Mouse (Mus musculus) MEL (cell line): ENCODE results near the gene Ammecr1.

Experiments used
- CHD2 ChIP-seq: IDR thresholded peaks from 2 replicates; pipeline ENCODE4 v1.6.1; 2011; ENCODE audit warnings: low read length, improper control_type of control experiment
- EP300 ChIP-seq, 2 experiments: IDR thresholded peaks; 2 replicates each; pipeline ENCODE4 v1.6.1; 2011; ENCODE audit warnings: improper control_type of control experiment in 2 of 2, low read length in 2 of 2, low read depth in 1 of 2, mild to moderate bottlenecking in 1 of 2
- ETS1 ChIP-seq: IDR thresholded peaks from 2 replicates; pipeline ENCODE4 v1.6.1; 2012; ENCODE audit warnings: low read depth, mild to moderate bottlenecking, inconsistent platforms, low read length, improper control_type of control experiment, moderate library complexity
- KAT2A ChIP-seq: conservative IDR thresholded peaks from 2 replicates; pipeline ENCODE4 v1.6.1; 2012; ENCODE audit warnings: low read depth, low read length, improper control_type of control experiment, inconsistent platforms
- MYB ChIP-seq: IDR thresholded peaks from 2 replicates; pipeline ENCODE4 v1.6.1; 2011; ENCODE audit warnings: mild to moderate bottlenecking, low read depth, low read length, improper control_type of control experiment
- SIN3A ChIP-seq: IDR thresholded peaks from 2 replicates; pipeline ENCODE4 v1.6.1; 2012; ENCODE audit warnings: low read length, improper control_type of control experiment, inconsistent platforms
- TAL1 ChIP-seq: IDR thresholded peaks from 2 replicates; pipeline ENCODE4 v1.6.1; 2012; ENCODE audit warnings: mild to moderate bottlenecking, inconsistent platforms, low read length, moderate library complexity, mixed read lengths
- ZKSCAN1 ChIP-seq: IDR thresholded peaks from 2 replicates; pipeline ENCODE4 v1.6.1; 2012; ENCODE audit warnings: low read depth, mild to moderate bottlenecking, inconsistent platforms, low read length, improper control_type of control experiment, moderate library complexity

- TF ChIP-seq ETS1 = no peak
- TF ChIP-seq EP300 (IDR thresholded peaks at IDR 0.05; ENCODE audit: low read depth in 1 of 2, low read length in 2 of 2) = no peak
- TF ChIP-seq KAT2A = no peak
- TF ChIP-seq CHD2 = no peak
- no peak for TF ChIP-seq SIN3A
- no peak for TF ChIP-seq ZKSCAN1
- TF ChIP-seq TAL1 = no peak
- TF ChIP-seq MYB = no peak
These were observed 12.7 kb upstream of the Ammecr1 start for GRCm38 (mm10) chrX:142979224-142979623.
